Mouse (Mus musculus): ENCODE data around the gene Xaf1. TPM values are rescaled to one million over a fixed set of nuclear protein-coding genes. Genes with fewer than 3 reads are reported as not detected.

Gene Xaf1
- total RNA-seq, 2 experiments from 2014 or later, result 9.5 to 10.5 TPM

DNA sequence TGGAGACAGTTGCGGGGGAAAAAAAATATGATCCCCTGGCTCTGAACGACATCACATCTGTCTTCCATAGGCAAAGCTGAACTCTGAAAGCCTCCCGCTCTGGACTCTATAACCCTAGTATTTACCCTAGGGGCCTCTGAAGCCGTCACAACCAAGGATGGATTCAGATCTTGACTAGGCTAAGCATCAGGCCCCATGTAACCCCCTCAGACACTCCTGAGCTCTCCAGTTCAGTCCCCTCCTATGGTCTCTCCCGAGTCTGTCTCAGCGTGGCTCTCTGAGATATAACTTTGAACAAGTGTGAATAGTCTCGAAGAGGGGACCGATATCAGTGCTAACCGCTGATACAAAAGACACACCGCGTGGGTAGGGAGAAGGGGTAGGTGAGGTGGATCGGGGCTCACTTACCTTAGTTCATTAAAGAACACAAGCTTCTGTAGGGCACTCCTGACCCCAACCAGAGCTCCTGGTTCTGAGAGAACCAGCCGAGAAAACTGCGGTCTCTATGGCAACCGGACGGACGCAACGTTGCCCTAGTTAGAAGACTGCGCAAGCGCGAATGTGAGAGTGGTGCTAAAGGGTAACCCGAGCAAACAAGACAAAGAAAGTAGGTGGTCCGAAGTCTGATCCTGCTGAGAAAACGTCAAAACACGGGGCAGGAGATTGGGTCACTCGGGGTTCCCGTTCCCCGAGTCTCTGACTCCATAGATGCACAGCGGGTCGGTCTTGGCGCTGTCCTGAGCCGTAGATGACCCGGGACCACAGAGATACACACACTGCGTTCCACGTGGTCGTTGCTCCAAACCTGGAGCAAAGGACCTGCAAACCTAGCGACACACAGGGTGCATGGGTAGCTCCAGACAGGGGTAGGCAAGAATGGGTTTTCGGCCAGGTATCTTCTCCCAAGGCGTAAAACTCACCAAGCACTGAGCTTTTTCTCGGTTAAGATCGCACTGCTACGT lies 60.2 kb downstream of the Xaf1 start:
- DNase-seq, result peak; percentile 33 to 49

DNA sequence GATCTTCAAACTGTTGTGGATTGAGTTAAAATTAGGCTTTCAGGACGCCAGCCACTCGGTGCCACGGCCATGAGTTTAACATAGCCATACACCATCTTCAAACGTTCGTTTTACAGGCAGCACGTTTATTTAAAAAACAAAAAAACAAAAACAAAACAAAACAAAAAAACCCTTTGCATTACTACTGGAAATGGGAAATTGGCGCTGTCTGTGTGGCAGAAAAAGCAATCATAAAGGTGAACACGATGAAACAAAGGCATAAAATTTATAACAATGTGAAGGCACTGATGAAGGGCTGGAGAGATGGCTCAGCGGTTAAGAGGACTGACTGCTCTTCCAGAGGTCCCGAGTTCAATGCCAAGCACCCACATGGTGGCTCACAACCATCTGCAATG lies 60.9 kb downstream of the Xaf1 start, which contains the start of gene Tekt1:
Gene Tekt1, minus strand, starts transcription at position 96 of the 395 bp plus-strand sequence.
- no peak for DNase-seq

Other genes starting within 250 kb of the Xaf1 start
- gene Pitpnm3, start 165.9 kb upstream of the Xaf1 start, total RNA-seq (2021), result 1 to 10 TPM; 1.1 to 1.3 TPM
- gene Gm43951, start 94.8 kb upstream of the Xaf1 start, total RNA-seq (2021), result under 1 TPM; 0.13 to 0.15 TPM
- 1 to 10 TPM; 1.9 to 2.4 TPM for gene 4933427D14Rik, start 94.2 kb upstream of the Xaf1 start, total RNA-seq (2021)
- gene Txndc17, start 94.1 kb upstream of the Xaf1 start, total RNA-seq (2021), result 10 to 100 TPM; 40.3 to 46.9 TPM
- gene Med31, start 86.0 kb upstream of the Xaf1 start, total RNA-seq (2021), result 10 to 100 TPM; 10.4 to 10.7 TPM
- gene Slc13a5, start 34.4 kb upstream of the Xaf1 start, total RNA-seq (2021), result not detected
- not detected for gene Fbxo39, start 12.8 kb downstream of the Xaf1 start, total RNA-seq (2021)
- gene Tekt1, start 60.8 kb downstream of the Xaf1 start, total RNA-seq (2021), result under 1 TPM in 1 of 2 experiments, not detected in 1; 0.75 TPM
- gene Smtnl2, start 110.1 kb downstream of the Xaf1 start, total RNA-seq (2021), result 10 to 100 TPM in 1 of 2 experiments, 1 to 10 TPM in 1; 9.4 to 11.3 TPM
- not detected for gene Ggt6, start 133.9 kb downstream of the Xaf1 start, total RNA-seq (2021)
- gene Mybbp1a, start 139.7 kb downstream of the Xaf1 start, total RNA-seq (2021), result 10 to 100 TPM; 43.1 to 47.5 TPM
- 1 to 10 TPM; 6.3 to 9.0 TPM for gene Spns2, start 188.3 kb downstream of the Xaf1 start, total RNA-seq (2021)
- gene Spns3, start 248.9 kb downstream of the Xaf1 start, total RNA-seq (2021), result not detected

All from heart, adult 18-20 months (tissue).